ENCODE assay signal across 9 mouse cellular contexts in the genomic region with DNA sequence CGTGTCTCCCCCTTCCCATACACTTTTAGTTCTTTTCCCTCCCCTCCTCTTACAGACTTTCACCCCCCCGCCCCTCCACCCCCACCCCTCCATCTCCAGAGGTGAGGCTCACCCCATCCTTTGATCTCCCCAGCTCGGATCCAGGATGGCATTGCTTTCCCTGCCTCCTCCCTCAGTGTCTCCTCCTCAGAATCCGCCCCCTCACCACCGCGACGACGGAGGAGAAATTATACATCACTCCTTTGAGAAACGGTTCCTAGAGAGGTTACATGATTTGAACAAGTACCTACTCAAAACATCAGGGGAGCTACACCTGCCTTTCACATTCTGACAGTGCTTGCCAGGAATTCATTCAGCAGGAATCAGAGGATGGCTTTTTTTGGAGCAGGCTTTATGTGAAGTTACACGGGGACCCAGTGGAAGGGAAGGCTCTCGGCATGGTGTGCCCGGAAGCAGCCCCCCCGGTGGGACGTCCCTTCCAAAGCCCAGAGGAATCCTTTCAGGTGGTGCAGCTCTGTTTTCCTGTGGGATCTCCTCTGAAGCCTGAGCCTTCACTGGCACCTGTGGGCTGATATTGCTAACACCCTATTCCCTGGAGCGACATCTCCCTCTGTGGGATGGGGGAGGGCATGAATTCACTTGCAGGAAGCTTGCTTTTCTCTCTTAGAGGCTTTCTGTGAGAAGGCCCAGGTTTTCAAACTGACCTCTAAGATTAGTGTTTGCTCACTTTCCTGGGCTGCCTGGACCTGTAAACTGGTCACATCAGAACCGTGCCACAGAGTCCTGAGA. TPM values are rescaled to one million over a fixed set of nuclear protein-coding genes. Genes with fewer than 3 reads are reported as not detected.
DNase-seq lines count a peak whose midpoint lies in the region; ATAC-seq lines count a peak whose summit lies in the region.
"Had no signal": no experiment of that assay in that cellular context is flagged by ENCODE, and none has a peak within 500 bp of the region (broad histone marks: within the 10 kb centered on the region; RNA-seq: fewer than 3 reads in every experiment).

No protein-coding gene starts in this region.

- ATAC-seq in frontal cortex, adult (ENCODE audit: low TSS enrichment), result 0 out of 2 replicates have a peak, but pooled peaks have one; percentile 22
- no peak for ATAC-seq in liver, embryonic 11.5 days (replicated peaks; ENCODE audit: low FRiP score)

- H3K9ac ChIP-seq in liver, embryonic 11.5 days (ENCODE audit: low read depth, low read length), result no peak overlapping the region

- no peaks in the 10 kb centered on the region for H3K9me3 ChIP-seq in liver, embryonic 11.5 days (ENCODE audit: control insufficient read depth, low read length)

- peaks cover 7% of the 10 kb centered on the region for H3K27me3 ChIP-seq in liver, embryonic 11.5 days (replicated peaks; ENCODE audit: control insufficient read depth, insufficient read depth, low read length)

- no peak overlapping the region for H3K4me3 ChIP-seq in liver, embryonic 11.5 days (ENCODE audit: low read depth, low read length)
- H3K4me3 ChIP-seq: erythroblast, embryonic 14.5 days had no signal

- H3K36me3 ChIP-seq in liver, embryonic 11.5 days (ENCODE audit: control insufficient read depth, insufficient read depth, low read length), result no peaks in the 10 kb centered on the region

- peak overlapping the region; percentile 8; the same call in 1 of the 2 replicates for H3K4me2 ChIP-seq in liver, embryonic 11.5 days

- no peak for DNase-seq in frontal cortex, postnatal 14 days (ENCODE audit: low spot score in 2 of 2)
- peak; percentile 27 for DNase-seq in right cerebral cortex, adult 18-20 months
- DNase-seq in right cerebral cortex, postnatal 14 days, result no peak
- no peak for DNase-seq in liver, embryonic 11.5 days (ENCODE audit: low spot score)
- DNase-seq in adrenal gland, adult 8-10 months, result no peak
- DNase-seq in cerebellum, adult 9-11 months, result no peak
- no peak for DNase-seq in ovary, postnatal 14 days (ENCODE audit: low spot score)

- no peak overlapping the region for H3K27ac ChIP-seq in liver, embryonic 11.5 days (ENCODE audit: low read depth, low read length)

- 9% methylated on average over 16 of the region's 16 CpGs for WGBS in liver, embryonic 11.5 days

- H3K4me1 ChIP-seq in liver, embryonic 11.5 days (replicated peaks; ENCODE audit: control insufficient read depth, insufficient read depth, low read length), result no peaks in the 10 kb centered on the region

RNA-seq across cellular contexts. Expression of a gene that starts 12.2 kb away (rescaled TPM):
- polyA plus RNA-seq in liver, embryonic 11.5 days (2014; fragmentation: Nextera tagmentation; extraction: Ambion mirVana), result 17.9 and 21.3 TPM in 2 replicates
- 10 to 100 TPM; 19.2 to 27.4 (median 25.3) TPM for total RNA-seq in adrenal gland, adult 8-10 months (2022)
